Mouse (Mus musculus): ENCODE measurements around the gene G6pdx. TPM values are rescaled to one million over a fixed set of nuclear protein-coding genes. Genes with fewer than 3 reads are reported as not detected.

The G6pdx gene
- polyA plus RNA-seq (2014; fragmentation: Nextera tagmentation; extraction: Ambion mirVana) = 59.4 and 60.7 TPM in 2 replicates

GRCm38 (mm10) chrX:74428826-74429276 lies at the start of gene G6pdx:
G6pdx (minus strand) TSS chrX:74429194.
- 20% methylated on average over 25 of the region's 25 CpGs for WGBS
- ATAC-seq (ENCODE audit: insufficient read depth, low FRiP score, low TSS enrichment) = peak; percentile 80
- no peaks in the 10 kb centered on the region for H3K4me1 ChIP-seq (ENCODE audit: control insufficient read depth, insufficient read depth, low read length)

GRCm38 (mm10) chrX:74452773-74453172 lies 23.8 kb upstream of the G6pdx start:
- Histone ChIP-seq H3K27ac (ENCODE audit: low read depth, low read length) (no peak overlapping the region), H3K4me1 (ENCODE audit: control insufficient read depth, insufficient read depth, low read length) (no peaks in the 10 kb centered on the region), H3K36me3 (ENCODE audit: control insufficient read depth, insufficient read depth, low read length) (no peaks in the 10 kb centered on the region), H3K4me3 (ENCODE audit: low read depth, low read length) (no peak overlapping the region), H3K4me2 (ENCODE audit: low read depth) (no peak overlapping the region), H3K9me3 (ENCODE audit: control insufficient read depth, low read length) (no peaks in the 10 kb centered on the region), H3K9ac (ENCODE audit: low read length) (no peak overlapping the region), H3K27me3 (ENCODE audit: control insufficient read depth, insufficient read depth, low read length) (no peaks in the 10 kb centered on the region)
- ATAC-seq (ENCODE audit: insufficient read depth, low FRiP score, low TSS enrichment) (no peak), DNase-seq (ENCODE audit: low spot score) (no peak)
- 12% methylated on average over 4 of the region's 4 CpGs for WGBS

More at GRCm38 (mm10) chrX:74428826-74429276, at the start of gene G6pdx:
- Histone ChIP-seq H3K9ac (ENCODE audit: low read length) (peak within 1 kb of the TSS; percentile 50), H3K4me3 (ENCODE audit: low read depth, low read length) (peak within 1 kb of the TSS; percentile 56), H3K9me3 (ENCODE audit: control insufficient read depth, low read length) (no peaks in the 10 kb centered on the region), H3K27me3 (ENCODE audit: control insufficient read depth, insufficient read depth, low read length) (no peaks in the 10 kb centered on the region), H3K36me3 (ENCODE audit: control insufficient read depth, insufficient read depth, low read length) (no peaks in the 10 kb centered on the region), H3K27ac (ENCODE audit: low read depth, low read length) (peak within 1 kb of the TSS; percentile 53), H3K4me2 (ENCODE audit: low read depth) (peak within 1 kb of the TSS; percentile 54)
- peak; percentile 87 for DNase-seq (ENCODE audit: low spot score)

GRCm38 (mm10) chrX:74451157-74451912 lies 22.3 kb upstream of the G6pdx start:
- Histone ChIP-seq H3K9me3 (ENCODE audit: control insufficient read depth, low read length) (no peaks in the 10 kb centered on the region), H3K4me1 (ENCODE audit: control insufficient read depth, insufficient read depth, low read length) (no peaks in the 10 kb centered on the region), H3K36me3 (ENCODE audit: control insufficient read depth, insufficient read depth, low read length) (no peaks in the 10 kb centered on the region), H3K27ac (ENCODE audit: low read depth, low read length) (no peak overlapping the region), H3K4me2 (ENCODE audit: low read depth) (no peak overlapping the region), H3K4me3 (ENCODE audit: low read depth, low read length) (no peak overlapping the region), H3K27me3 (ENCODE audit: control insufficient read depth, insufficient read depth, low read length) (no peaks in the 10 kb centered on the region), H3K9ac (ENCODE audit: low read length) (no peak overlapping the region)
- ATAC-seq (ENCODE audit: insufficient read depth, low FRiP score, low TSS enrichment) (no peak), DNase-seq (ENCODE audit: low spot score) (no peak)
- 79% methylated on average over 4 of the region's 4 CpGs for WGBS

GRCm38 (mm10) chrX:74429290-74429821 lies 362 bp upstream of the G6pdx start:
- H3K27me3 ChIP-seq (ENCODE audit: control insufficient read depth, insufficient read depth, low read length) = no peaks in the 10 kb centered on the region
- H3K9ac ChIP-seq (ENCODE audit: low read length) = peak overlapping the region; percentile 50
- H3K4me2 ChIP-seq (ENCODE audit: low read depth) = peak overlapping the region; percentile 36
- peak; percentile 67 for ATAC-seq (ENCODE audit: insufficient read depth, low FRiP score, low TSS enrichment)
- no peaks in the 10 kb centered on the region for H3K9me3 ChIP-seq (ENCODE audit: control insufficient read depth, low read length)
- H3K36me3 ChIP-seq (ENCODE audit: control insufficient read depth, insufficient read depth, low read length) = no peaks in the 10 kb centered on the region
- peak overlapping the region; percentile 56 for H3K4me3 ChIP-seq (ENCODE audit: low read depth, low read length)
- DNase-seq (ENCODE audit: low spot score) = peak; percentile 77
- peak overlapping the region; percentile 53 for H3K27ac ChIP-seq (ENCODE audit: low read depth, low read length)
- WGBS = 20% methylated on average over 22 of the region's 22 CpGs
- H3K4me1 ChIP-seq (ENCODE audit: control insufficient read depth, insufficient read depth, low read length) = no peaks in the 10 kb centered on the region

- WGBS = 21% methylated on average over 35 of the region's 35 CpGs
- Histone ChIP-seq H3K4me2 (ENCODE audit: low read depth) (peak overlapping the region; percentile 54), H3K4me1 (ENCODE audit: control insufficient read depth, insufficient read depth, low read length) (no peaks in the 10 kb centered on the region), H3K27ac (ENCODE audit: low read depth, low read length) (no peak overlapping the region), H3K27me3 (ENCODE audit: control insufficient read depth, insufficient read depth, low read length) (no peaks in the 10 kb centered on the region), H3K9ac (ENCODE audit: low read length) (peak overlapping the region; percentile 44), H3K36me3 (ENCODE audit: control insufficient read depth, insufficient read depth, low read length) (no peaks in the 10 kb centered on the region), H3K4me3 (ENCODE audit: low read depth, low read length) (peak overlapping the region; percentile 56), H3K9me3 (ENCODE audit: control insufficient read depth, low read length) (no peaks in the 10 kb centered on the region)
- ATAC-seq (ENCODE audit: insufficient read depth, low FRiP score, low TSS enrichment) (peak; percentile 39), DNase-seq (ENCODE audit: low spot score) (peak; percentile 40)
Measured at GRCm38 (mm10) chrX:74428146-74428825, 708 bp downstream of the G6pdx start.

GRCm38 (mm10) chrX:74427116-74427515 lies 1.9 kb downstream of the G6pdx start:
- H3K4me1 ChIP-seq (ENCODE audit: control insufficient read depth, insufficient read depth, low read length) = no peaks in the 10 kb centered on the region
- ATAC-seq (ENCODE audit: insufficient read depth, low FRiP score, low TSS enrichment) (no peak), DNase-seq (ENCODE audit: low spot score) (no peak)
- no peaks in the 10 kb centered on the region for H3K27me3 ChIP-seq (ENCODE audit: control insufficient read depth, insufficient read depth, low read length)
- no peak overlapping the region for H3K4me3 ChIP-seq (ENCODE audit: low read depth, low read length)
- no peak overlapping the region for H3K4me2 ChIP-seq (ENCODE audit: low read depth)
- 85% methylated on average over 3 of the region's 3 CpGs for WGBS
- no peaks in the 10 kb centered on the region for H3K9me3 ChIP-seq (ENCODE audit: control insufficient read depth, low read length)
- H3K9ac ChIP-seq (ENCODE audit: low read length) = no peak overlapping the region
- no peak overlapping the region for H3K27ac ChIP-seq (ENCODE audit: low read depth, low read length)
- no peaks in the 10 kb centered on the region for H3K36me3 ChIP-seq (ENCODE audit: control insufficient read depth, insufficient read depth, low read length)

GRCm38 (mm10) chrX:74426256-74426655 lies 2.7 kb downstream of the G6pdx start:
- no peak overlapping the region for H3K9ac ChIP-seq (ENCODE audit: low read length)
- DNase-seq (ENCODE audit: low spot score) (no peak), ATAC-seq (ENCODE audit: insufficient read depth, low FRiP score, low TSS enrichment) (no peak)
- H3K9me3 ChIP-seq (ENCODE audit: control insufficient read depth, low read length) = no peaks in the 10 kb centered on the region
- no peak overlapping the region for H3K27ac ChIP-seq (ENCODE audit: low read depth, low read length)
- H3K4me1 ChIP-seq (ENCODE audit: control insufficient read depth, insufficient read depth, low read length) = no peaks in the 10 kb centered on the region
- no peaks in the 10 kb centered on the region for H3K36me3 ChIP-seq (ENCODE audit: control insufficient read depth, insufficient read depth, low read length)
- no peak overlapping the region for H3K4me2 ChIP-seq (ENCODE audit: low read depth)
- WGBS = 78% methylated on average over 1 of the region's 1 CpGs
- no peak overlapping the region for H3K4me3 ChIP-seq (ENCODE audit: low read depth, low read length)
- H3K27me3 ChIP-seq (ENCODE audit: control insufficient read depth, insufficient read depth, low read length) = no peaks in the 10 kb centered on the region

GRCm38 (mm10) chrX:74425195-74425594 lies 3.8 kb downstream of the G6pdx start:
- Histone ChIP-seq H3K4me3 (ENCODE audit: low read depth, low read length) (no peak overlapping the region), H3K9me3 (ENCODE audit: control insufficient read depth, low read length) (no peaks in the 10 kb centered on the region), H3K4me1 (ENCODE audit: control insufficient read depth, insufficient read depth, low read length) (no peaks in the 10 kb centered on the region), H3K36me3 (ENCODE audit: control insufficient read depth, insufficient read depth, low read length) (no peaks in the 10 kb centered on the region), H3K9ac (ENCODE audit: low read length) (no peak overlapping the region), H3K4me2 (ENCODE audit: low read depth) (no peak overlapping the region), H3K27me3 (ENCODE audit: control insufficient read depth, insufficient read depth, low read length) (no peaks in the 10 kb centered on the region), H3K27ac (ENCODE audit: low read depth, low read length) (no peak overlapping the region)
- DNase-seq (ENCODE audit: low spot score) (no peak), ATAC-seq (ENCODE audit: insufficient read depth, low FRiP score, low TSS enrichment) (no peak)
- WGBS = 82% methylated on average over 4 of the region's 4 CpGs
